Mouse (Mus musculus): ENCODE results near the gene Slc25a5. TPM values are rescaled to one million over a fixed set of nuclear protein-coding genes. Genes with fewer than 3 reads are reported as not detected.

Gene Slc25a5
- polyA plus RNA-seq (2012; rRNA removed), result 684 and 752 TPM in 2 replicates

- Histone ChIP-seq H3K4me3 (replicated peaks; ENCODE audit: insufficient read depth, low read depth, low read length) (peak within 1 kb of the TSS; percentile 98), H3K4me1 (ENCODE audit: control insufficient read depth, insufficient read depth, low read length) (peaks cover 3% of the 10 kb centered on the region; the same call in 1 of the 2 replicates), H3K27ac (ENCODE audit: insufficient read depth, low read length) (peak within 1 kb of the TSS; percentile 95), H3K27me3 (ENCODE audit: control insufficient read depth, insufficient read depth, low read length) (no peaks in the 10 kb centered on the region)
- DNase-seq, result peak; percentile 85 to 92
- TF ChIP-seq CTCF (IDR thresholded peaks at IDR 0.05; ENCODE audit: borderline replicate concordance, insufficient read depth, low read depth, low read length) (no peak), POLR2A (IDR thresholded peaks at IDR 0.05; ENCODE audit: borderline replicate concordance, insufficient read depth, low read length) (peak; percentile 76)
- WGBS, result 8% methylated on average over 41 of the region's 41 CpGs
Measured at GRCm38 (mm10) chrX:36795424-36796162, at the start of gene Slc25a5. Gene Slc25a5 (plus strand): TSS chrX:36795651.

DNA sequence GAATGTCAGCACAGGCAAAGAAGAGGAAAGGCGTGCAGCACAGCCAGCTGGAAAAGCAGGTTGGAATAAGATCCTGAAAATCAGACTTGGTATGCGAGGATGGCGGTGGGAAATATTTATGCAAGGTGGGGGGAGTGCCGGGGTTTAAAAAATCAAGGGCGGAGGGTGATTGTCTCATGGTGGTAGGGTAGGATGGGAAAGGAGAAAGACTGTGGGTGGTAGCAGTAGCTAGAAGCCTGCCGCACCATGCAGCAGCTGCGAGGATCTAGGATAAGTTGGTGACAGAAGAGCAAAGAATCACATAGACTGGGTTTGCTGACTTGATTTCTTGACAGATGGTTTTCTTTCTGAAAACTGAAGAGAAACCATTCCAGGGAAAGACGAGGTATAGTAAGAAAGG is 48.7 kb upstream of the Slc25a5 start:
- H3K27me3 ChIP-seq (ENCODE audit: control insufficient read depth, insufficient read depth, low read length), result no peaks in the 10 kb centered on the region
- no peak for TF ChIP-seq CTCF (IDR thresholded peaks at IDR 0.05; ENCODE audit: borderline replicate concordance, insufficient read depth, low read depth, low read length)
- TF ChIP-seq POLR2A (IDR thresholded peaks at IDR 0.05; ENCODE audit: borderline replicate concordance, insufficient read depth, low read length), result no peak
- H3K4me1 ChIP-seq (ENCODE audit: control insufficient read depth, insufficient read depth, low read length), result no peaks in the 10 kb centered on the region
- no peak overlapping the region for H3K27ac ChIP-seq (ENCODE audit: insufficient read depth, low read length)
- DNase-seq, result no peak
- WGBS, result 82% methylated on average over 8 of the region's 8 CpGs
- H3K4me3 ChIP-seq (replicated peaks; ENCODE audit: insufficient read depth, low read depth, low read length), result no peak overlapping the region

DNA sequence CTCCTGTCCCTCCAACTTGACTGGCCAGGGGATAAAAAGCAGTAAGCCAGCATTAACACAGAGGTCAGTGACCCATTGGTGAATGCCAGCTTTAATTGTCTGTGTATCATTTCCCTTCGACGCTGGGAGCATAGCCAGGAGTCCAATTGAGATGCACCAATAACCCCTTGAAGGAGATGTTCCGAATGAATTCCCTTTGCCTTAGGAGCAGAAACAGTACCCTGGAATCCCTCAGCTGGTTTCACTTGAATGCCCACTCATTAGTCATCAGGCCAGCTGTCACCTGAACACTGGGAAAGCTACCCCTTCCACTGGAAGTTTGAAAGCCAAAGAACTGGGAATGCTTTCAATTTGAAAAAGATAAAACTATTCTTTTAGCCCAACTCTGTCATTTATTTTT is 46.9 kb upstream of the Slc25a5 start:
- WGBS, result 9% methylated on average over 3 of the region's 3 CpGs
- no peak for DNase-seq
- Histone ChIP-seq H3K4me1 (ENCODE audit: control insufficient read depth, insufficient read depth, low read length) (no peaks in the 10 kb centered on the region), H3K27me3 (ENCODE audit: control insufficient read depth, insufficient read depth, low read length) (no peaks in the 10 kb centered on the region), H3K4me3 (replicated peaks; ENCODE audit: insufficient read depth, low read depth, low read length) (no peak overlapping the region), H3K27ac (ENCODE audit: insufficient read depth, low read length) (no peak overlapping the region)
- TF ChIP-seq POLR2A (IDR thresholded peaks at IDR 0.05; ENCODE audit: borderline replicate concordance, insufficient read depth, low read length) (no peak), CTCF (IDR thresholded peaks at IDR 0.05; ENCODE audit: borderline replicate concordance, insufficient read depth, low read depth, low read length) (no peak)

DNA sequence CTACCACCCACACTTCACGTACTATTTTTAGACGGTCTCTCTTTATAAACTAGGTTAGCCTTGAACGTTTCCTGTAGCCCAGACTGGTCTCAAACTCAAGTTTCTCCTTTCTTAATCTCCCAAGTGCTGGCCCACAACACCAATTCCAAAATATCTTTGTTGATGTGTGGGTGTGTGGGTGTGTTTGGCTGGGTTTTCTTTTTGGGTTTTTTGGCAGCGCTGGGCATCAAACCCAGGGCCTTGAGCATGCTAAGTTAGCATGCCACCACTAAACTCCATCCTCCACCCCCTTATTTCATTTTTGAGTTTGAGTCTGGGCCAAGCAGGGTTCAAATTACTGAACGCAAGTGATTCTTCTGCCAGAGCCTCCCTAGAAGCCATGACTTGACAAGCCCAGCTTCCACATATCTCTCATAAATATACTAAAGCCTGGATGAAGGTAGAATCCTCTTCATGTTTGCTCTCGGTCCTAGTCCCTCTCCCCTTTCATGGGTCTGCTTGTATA is 46.1 kb upstream of the Slc25a5 start:
- no peak for TF ChIP-seq CTCF (IDR thresholded peaks at IDR 0.05; ENCODE audit: borderline replicate concordance, insufficient read depth, low read depth, low read length)
- TF ChIP-seq POLR2A (IDR thresholded peaks at IDR 0.05; ENCODE audit: borderline replicate concordance, insufficient read depth, low read length), result no peak
- no peaks in the 10 kb centered on the region for H3K27me3 ChIP-seq (ENCODE audit: control insufficient read depth, insufficient read depth, low read length)
- no peak overlapping the region for H3K4me3 ChIP-seq (replicated peaks; ENCODE audit: insufficient read depth, low read depth, low read length)
- no peak for DNase-seq
- H3K27ac ChIP-seq (ENCODE audit: insufficient read depth, low read length), result no peak overlapping the region
- WGBS, result 61% methylated on average over 6 of the region's 6 CpGs
- H3K4me1 ChIP-seq (ENCODE audit: control insufficient read depth, insufficient read depth, low read length), result no peaks in the 10 kb centered on the region

DNA sequence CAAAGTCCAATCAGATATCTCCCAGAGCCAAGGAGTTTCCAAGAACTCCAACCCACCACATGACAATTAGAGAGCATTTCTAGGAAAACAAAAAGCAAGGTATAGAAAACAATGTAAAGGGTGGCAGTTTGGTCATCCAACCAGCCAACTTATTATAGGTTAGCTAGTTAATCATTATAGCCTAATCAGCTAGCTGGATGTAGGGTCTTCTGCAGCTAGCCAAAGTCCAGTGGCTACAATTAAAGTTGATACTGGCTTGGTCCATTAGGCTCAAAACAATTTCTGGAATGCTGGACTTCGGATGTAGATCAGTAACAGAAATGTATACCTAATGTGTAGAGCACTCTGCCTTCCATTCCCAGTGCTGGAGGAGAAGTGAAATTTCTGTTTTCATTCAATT is 44.9 kb upstream of the Slc25a5 start:
- 84% methylated on average over 1 of the region's 1 CpGs for WGBS
- no peak for DNase-seq
- TF ChIP-seq CTCF (IDR thresholded peaks at IDR 0.05; ENCODE audit: borderline replicate concordance, insufficient read depth, low read depth, low read length) (no peak), POLR2A (IDR thresholded peaks at IDR 0.05; ENCODE audit: borderline replicate concordance, insufficient read depth, low read length) (no peak)

GRCm38 (mm10) chrX:36752586-36752985 is 42.9 kb upstream of the Slc25a5 start:
- WGBS, result 85% methylated on average over 3 of the region's 3 CpGs

More for the DNA sequence above, 44.9 kb upstream of the Slc25a5 start:
- no peak overlapping the region for H3K4me3 ChIP-seq (replicated peaks; ENCODE audit: insufficient read depth, low read depth, low read length)
- H3K4me1 ChIP-seq (ENCODE audit: control insufficient read depth, insufficient read depth, low read length), result no peaks in the 10 kb centered on the region
- no peaks in the 10 kb centered on the region for H3K27me3 ChIP-seq (ENCODE audit: control insufficient read depth, insufficient read depth, low read length)
- no peak overlapping the region for H3K27ac ChIP-seq (ENCODE audit: insufficient read depth, low read length)

DNA sequence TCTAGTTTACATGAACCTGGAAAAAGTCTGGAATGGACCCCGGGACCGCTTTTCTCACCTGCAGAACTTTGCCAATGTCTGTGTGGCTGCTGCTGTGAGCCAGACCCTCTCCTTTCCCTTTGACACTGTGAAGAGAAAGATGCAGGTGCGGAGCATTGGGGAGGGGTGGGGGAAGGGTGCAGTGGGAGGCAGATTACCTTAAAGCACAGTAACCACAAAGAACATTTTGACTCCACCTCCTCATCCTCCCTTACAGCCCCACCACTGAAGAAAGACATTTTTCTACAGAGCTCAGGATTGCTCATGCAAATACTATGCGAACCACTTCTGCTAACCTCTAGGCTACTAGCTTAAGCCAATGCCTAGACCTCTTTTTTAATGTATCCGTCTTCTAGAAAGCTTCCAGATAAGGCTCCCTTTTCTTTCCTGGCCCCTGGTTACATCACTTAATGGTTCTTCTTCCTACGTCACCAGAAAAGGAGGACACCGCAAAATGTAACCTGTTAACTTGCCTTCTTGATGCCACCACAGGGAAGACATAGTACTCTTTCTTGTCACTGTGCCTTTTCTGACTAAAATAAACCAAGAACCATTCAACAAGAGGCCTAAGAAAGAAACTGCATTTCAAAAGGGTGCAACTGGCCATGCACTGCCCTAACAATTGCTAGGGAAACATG is 37.5 kb upstream of the Slc25a5 start:
- TF ChIP-seq CTCF (IDR thresholded peaks at IDR 0.05; ENCODE audit: borderline replicate concordance, insufficient read depth, low read depth, low read length) (no peak), POLR2A (IDR thresholded peaks at IDR 0.05; ENCODE audit: borderline replicate concordance, insufficient read depth, low read length) (no peak)
- no peaks in the 10 kb centered on the region for H3K4me1 ChIP-seq (ENCODE audit: control insufficient read depth, insufficient read depth, low read length)
- H3K27ac ChIP-seq (ENCODE audit: insufficient read depth, low read length), result no peak overlapping the region
- no peak overlapping the region for H3K4me3 ChIP-seq (replicated peaks; ENCODE audit: insufficient read depth, low read depth, low read length)
- 83% methylated on average over 7 of the region's 7 CpGs for WGBS
- no peaks in the 10 kb centered on the region for H3K27me3 ChIP-seq (ENCODE audit: control insufficient read depth, insufficient read depth, low read length)
- DNase-seq, result no peak

More at GRCm38 (mm10) chrX:36752586-36752985, 42.9 kb upstream of the Slc25a5 start:
- Histone ChIP-seq H3K27ac (ENCODE audit: insufficient read depth, low read length) (no peak overlapping the region), H3K4me3 (replicated peaks; ENCODE audit: insufficient read depth, low read depth, low read length) (no peak overlapping the region), H3K27me3 (ENCODE audit: control insufficient read depth, insufficient read depth, low read length) (no peaks in the 10 kb centered on the region), H3K4me1 (ENCODE audit: control insufficient read depth, insufficient read depth, low read length) (no peaks in the 10 kb centered on the region)
- TF ChIP-seq POLR2A (IDR thresholded peaks at IDR 0.05; ENCODE audit: borderline replicate concordance, insufficient read depth, low read length) (no peak), CTCF (IDR thresholded peaks at IDR 0.05; ENCODE audit: borderline replicate concordance, insufficient read depth, low read depth, low read length) (no peak)
- DNase-seq, result no peak

All from cerebellum, adult 2 months (tissue).